Mouse (Mus musculus) heart, embryonic 16.5 days (tissue): ENCODE data around the gene Lamtor1. TPM values are rescaled to one million over a fixed set of nuclear protein-coding genes. Genes with fewer than 3 reads are reported as not detected.
A peak's percentile ranks its signal among the peaks of the same experiment; 100 is the strongest.
"Not testable (repeated sequence)": the region's sequence is repeated elsewhere in the genome, so short reads cannot be mapped to it uniquely, and the experiment has no call there.

Experiments used
- ATAC-seq: fragments of 200-750 bp; cut with Nextera tagmentation; replicated peaks from 2 replicates; pipeline ENCODE4 v1.8.0; 2017; ENCODE audit warnings: moderate number of reproducible peaks; ENCODE audit not compliant: insufficient read depth, low FRiP score; ENCODE audit errors: extremely low read depth
- H3K27ac ChIP-seq: fragments of 300-500 bp; sonication (generic); 2 replicates; pipeline ENCODE4 v1.5.1; 2014; ENCODE audit warnings: mild to moderate bottlenecking, low read length, control low read depth, moderate library complexity
- H3K27me3 ChIP-seq: fragments of 300-500 bp; sonication (generic); 2 replicates; pipeline ENCODE4 v1.6.1; 2014; ENCODE audit warnings: low read length, mixed read lengths; ENCODE audit not compliant: control insufficient read depth, insufficient read depth
- H3K36me3 ChIP-seq: fragments of 300-500 bp; sonication (generic); 2 replicates; pipeline ENCODE4 v1.6.1; 2014; ENCODE audit not compliant: control insufficient read depth, insufficient read depth
- H3K4me1 ChIP-seq: fragments of 300-500 bp; sonication (generic); 2 replicates; pipeline ENCODE4 v1.6.1; 2014; ENCODE audit warnings: low read length, mixed read lengths; ENCODE audit not compliant: control insufficient read depth, insufficient read depth
- H3K4me2 ChIP-seq: fragments of 300-500 bp; sonication (generic); 2 replicates; pipeline ENCODE4 v1.6.1; 2014; ENCODE audit warnings: low read depth, mild to moderate bottlenecking, control low read depth, low read length
- H3K4me3 ChIP-seq: fragments of 300-500 bp; sonication (generic); 2 replicates; pipeline ENCODE4 v1.5.1; 2014; ENCODE audit warnings: mild to moderate bottlenecking, control low read depth, low read length
- H3K9ac ChIP-seq: fragments of 300-500 bp; sonication (generic); 2 replicates; pipeline ENCODE4 v1.6.1; 2014; ENCODE audit warnings: low read length, control low read depth
- H3K9me3 ChIP-seq: fragments of 300-500 bp; sonication (generic); replicated peaks from 2 replicates; pipeline ENCODE4 v1.6.1; 2016; ENCODE audit warnings: low read length; ENCODE audit not compliant: control insufficient read depth
- WGBS: fragments of 180-500 bp; shearing (Covaris S2); extraction: QIAGEN DNeasy Blood & Tissue Kit; methylation state at CpG from one replicate; pipeline ENCODE4 v1.1.7; 2014; 5-methylcytosine and 5-hydroxymethylcytosine counted together
- polyA plus RNA-seq: library from polyadenylated mRNA; unstranded; fragments of >200 nt; fragmentation: Nextera tagmentation; extraction: Ambion mirVana; gene quantifications from 2 replicates; pipeline ENCODE4 v1.2.1, GENCODE M21; 2015

Lamtor1 gene
- polyA plus RNA-seq, 1 experiment from 2014 or later, result 147 TPM

- 55% methylated on average over 4 of the region's 4 CpGs for WGBS
- Histone ChIP-seq H3K9ac (no peak overlapping the region), H3K27ac (no peak overlapping the region), H3K4me2 (no peak overlapping the region), H3K36me3 (peaks cover 28% of the 10 kb centered on the region), H3K4me3 (no peak overlapping the region), H3K27me3 (no peaks in the 10 kb centered on the region), H3K4me1 (peaks cover 15% of the 10 kb centered on the region), H3K9me3 (no peaks in the 10 kb centered on the region)
- ATAC-seq, result no peak
Observed at GRCm38 (mm10) chr7:101908367-101908766, 2.7 kb downstream of the Lamtor1 start.

GRCm38 (mm10) chr7:101910138-101910537 is 4.4 kb downstream of the Lamtor1 start:
- no peak for ATAC-seq
- no peak overlapping the region for H3K4me2 ChIP-seq
- 79% methylated on average over 4 of the region's 4 CpGs for WGBS
- peaks cover 38% of the 10 kb centered on the region for H3K36me3 ChIP-seq
- H3K9ac ChIP-seq, result no peak overlapping the region
- no peak overlapping the region for H3K4me3 ChIP-seq
- no peaks in the 10 kb centered on the region for H3K27me3 ChIP-seq
- no peak overlapping the region for H3K27ac ChIP-seq
- no peaks in the 10 kb centered on the region for H3K9me3 ChIP-seq
- peaks cover 11% of the 10 kb centered on the region for H3K4me1 ChIP-seq

- 63% methylated on average over 3 of the region's 3 CpGs for WGBS
- Histone ChIP-seq H3K4me3 (no peak overlapping the region), H3K9me3 (no peaks in the 10 kb centered on the region), H3K36me3 (peaks cover 38% of the 10 kb centered on the region), H3K9ac (no peak overlapping the region), H3K27me3 (no peaks in the 10 kb centered on the region), H3K27ac (no peak overlapping the region), H3K4me1 (peaks cover 4% of the 10 kb centered on the region; the same call in 1 of the 2 replicates), H3K4me2 (no peak overlapping the region)
- no peak for ATAC-seq
Observed at GRCm38 (mm10) chr7:101911982-101912381, 6.3 kb downstream of the Lamtor1 start.

GRCm38 (mm10) chr7:101918071-101918470 is 12.4 kb downstream of the Lamtor1 start:
- Histone ChIP-seq H3K9ac (no peak overlapping the region), H3K4me2 (no peak overlapping the region), H3K36me3 (peaks cover 12% of the 10 kb centered on the region), H3K4me1 (no peaks in the 10 kb centered on the region), H3K4me3 (no peak overlapping the region), H3K27me3 (no peaks in the 10 kb centered on the region), H3K27ac (no peak overlapping the region), H3K9me3 (no peaks in the 10 kb centered on the region)
- WGBS, result 6% methylated on average over 1 of the region's 1 CpGs
- peak; percentile 69 for ATAC-seq

- H3K4me3 ChIP-seq, H3K9me3 ChIP-seq, ATAC-seq, H3K4me1 ChIP-seq, H3K4me2 ChIP-seq, H3K9ac ChIP-seq, H3K27ac ChIP-seq, H3K27me3 ChIP-seq, H3K36me3 ChIP-seq: not testable (repeated sequence)
Observed at GRCm38 (mm10) chr7:101925892-101926291, 20.2 kb downstream of the Lamtor1 start.

GRCm38 (mm10) chr7:101928093-101928492 is 22.4 kb downstream of the Lamtor1 start:
- no peak for ATAC-seq

GRCm38 (mm10) chr7:101932551-101932950 is 26.8 kb downstream of the Lamtor1 start:
- 71% methylated on average over 1 of the region's 1 CpGs for WGBS
- H3K36me3 ChIP-seq, result no peaks in the 10 kb centered on the region

More at GRCm38 (mm10) chr7:101928093-101928492, 22.4 kb downstream of the Lamtor1 start:
- H3K4me2 ChIP-seq, result no peak overlapping the region
- H3K27me3 ChIP-seq, result no peaks in the 10 kb centered on the region
- H3K4me1 ChIP-seq, result peaks cover 6% of the 10 kb centered on the region; the same call in 1 of the 2 replicates
- H3K36me3 ChIP-seq, result no peaks in the 10 kb centered on the region
- WGBS, result 74% methylated on average over 3 of the region's 3 CpGs
- H3K9ac ChIP-seq, result no peak overlapping the region
- no peak overlapping the region for H3K27ac ChIP-seq
- H3K9me3 ChIP-seq, result no peaks in the 10 kb centered on the region; the same call in 1 of the 2 replicates
- no peak overlapping the region for H3K4me3 ChIP-seq

GRCm38 (mm10) chr7:101933300-101933699 is 27.6 kb downstream of the Lamtor1 start:
- Histone ChIP-seq H3K4me1 (peaks cover 21% of the 10 kb centered on the region), H3K27ac (peak overlapping the region; percentile 70), H3K36me3 (no peaks in the 10 kb centered on the region), H3K4me3 (peak overlapping the region; percentile 82), H3K4me2 (peak overlapping the region; percentile 79), H3K9ac (peak overlapping the region; percentile 78), H3K9me3 (no peaks in the 10 kb centered on the region), H3K27me3 (no peaks in the 10 kb centered on the region)
- WGBS, result 4% methylated on average over 15 of the region's 15 CpGs
- peak; percentile 33; the same call in 1 of the 2 replicates for ATAC-seq

More at GRCm38 (mm10) chr7:101932551-101932950, 26.8 kb downstream of the Lamtor1 start:
- H3K27ac ChIP-seq, result no peak overlapping the region
- H3K9ac ChIP-seq, result no peak overlapping the region
- no peaks in the 10 kb centered on the region for H3K9me3 ChIP-seq
- no peak for ATAC-seq
- no peaks in the 10 kb centered on the region for H3K27me3 ChIP-seq
- peaks cover 21% of the 10 kb centered on the region for H3K4me1 ChIP-seq
- H3K4me2 ChIP-seq, result peak overlapping the region; percentile 8; the same call in 1 of the 2 replicates
- H3K4me3 ChIP-seq, result no peak overlapping the region

GRCm38 (mm10) chr7:101933751-101934240 is 28.1 kb downstream of the Lamtor1 start, which contains the start of the genes Lrrc51 and Numa1:
Gene Lrrc51, minus strand, starts transcription at chr7:101933895.
Gene Numa1, plus strand, starts transcription at chr7:101934111.
- H3K9ac ChIP-seq, result peak within 1 kb of the TSS; percentile 86
- peak; percentile 97 for ATAC-seq
- no peaks in the 10 kb centered on the region for H3K36me3 ChIP-seq
- no peaks in the 10 kb centered on the region for H3K27me3 ChIP-seq
- H3K4me3 ChIP-seq, result peak within 1 kb of the TSS; percentile 82
- peak within 1 kb of the TSS; percentile 70 for H3K27ac ChIP-seq
- H3K9me3 ChIP-seq, result no peaks in the 10 kb centered on the region
- H3K4me2 ChIP-seq, result peak within 1 kb of the TSS; percentile 79
- WGBS, result under 1% methylated on average over 40 of the region's 40 CpGs
- H3K4me1 ChIP-seq, result peaks cover 21% of the 10 kb centered on the region
